Mouse (Mus musculus) left cerebral cortex, adult 11 months (tissue): Measurements from ENCODE around the gene Odf2.
A peak's percentile ranks its signal among the peaks of the same experiment; 100 is the strongest.
"Not testable (repeated sequence)": the region's sequence is repeated elsewhere in the genome, so short reads cannot be mapped to it uniquely, and the experiment has no call there.

Source experiments
- DNase-seq: peaks from one replicate; pipeline ENCODE4 v3.0.0; 2022; ENCODE audit warnings: low spot score

The Odf2 gene

DNA sequence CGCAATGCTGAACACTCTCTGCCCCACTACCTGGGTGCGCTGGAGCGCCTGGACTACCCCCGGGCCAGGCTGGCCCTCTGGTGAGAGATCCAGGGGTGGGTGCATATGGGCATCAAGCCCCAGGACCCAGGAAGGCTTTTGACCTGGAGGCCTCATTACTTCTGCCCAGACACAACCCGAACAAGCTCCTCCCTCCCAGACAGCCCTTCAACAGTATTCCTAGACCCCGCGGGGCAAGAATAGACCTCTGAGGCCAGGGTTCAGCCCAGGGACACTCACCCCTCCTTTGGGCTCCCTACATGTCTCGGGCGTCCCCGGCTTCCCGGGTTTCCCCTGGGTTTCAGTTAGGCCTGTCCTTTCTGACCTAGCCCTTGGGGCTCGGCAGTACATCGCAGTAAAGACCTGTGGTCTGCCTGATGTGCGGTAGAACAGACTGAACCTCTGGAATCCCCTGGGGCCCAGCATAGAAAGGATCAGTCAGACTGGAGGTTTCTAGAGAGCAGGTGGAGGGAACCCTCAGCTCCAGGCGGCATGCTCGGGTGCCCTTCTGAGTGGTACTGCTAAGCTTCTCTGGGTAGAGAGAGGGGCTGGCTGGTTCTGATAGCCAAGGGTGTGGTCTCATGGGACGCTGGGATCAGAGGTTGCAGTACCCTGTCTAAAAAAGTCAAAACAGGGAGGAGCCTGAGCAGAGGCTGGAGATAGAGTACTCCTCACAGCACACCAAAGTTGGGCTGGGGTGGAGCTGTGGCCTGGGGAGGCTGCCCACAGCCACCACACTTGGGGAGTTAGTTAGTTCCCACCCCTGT lies 19.2 kb upstream of the Odf2 start:
- no peak for DNase-seq

DNA sequence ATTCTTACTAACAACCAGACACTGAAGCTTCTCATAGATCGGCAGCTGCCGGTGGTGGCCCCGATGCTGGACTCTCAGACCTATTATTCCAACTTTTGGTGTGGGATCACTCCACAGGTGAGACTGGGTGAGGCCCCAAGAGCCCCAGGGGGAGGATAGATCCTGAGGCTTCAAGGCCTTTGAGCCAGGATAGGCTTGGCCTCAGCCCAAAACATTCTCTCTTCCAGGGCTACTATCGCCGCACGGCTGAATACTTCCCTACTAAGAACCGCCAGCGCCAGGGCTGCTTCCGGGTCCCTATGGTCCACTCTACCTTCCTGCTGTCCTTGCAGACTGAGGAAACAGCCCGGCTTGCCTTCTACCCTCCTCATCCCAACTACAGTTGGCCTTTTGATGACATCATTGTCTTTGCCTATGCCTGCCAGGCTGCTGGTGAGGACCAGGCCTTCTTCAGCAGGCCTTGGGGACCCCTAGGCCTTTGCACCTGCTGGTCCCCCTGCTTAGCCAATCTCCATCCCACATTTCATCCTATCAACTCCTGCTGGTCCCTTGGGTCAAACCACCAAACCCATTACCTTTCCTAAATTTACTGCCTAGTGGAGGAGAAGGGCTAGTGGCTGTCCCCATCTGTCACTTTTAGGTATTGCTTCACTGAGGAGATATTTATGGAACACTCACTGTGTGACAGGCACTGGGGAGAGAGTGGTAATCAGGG lies 16.3 kb upstream of the Odf2 start:
- no peak for DNase-seq

DNA sequence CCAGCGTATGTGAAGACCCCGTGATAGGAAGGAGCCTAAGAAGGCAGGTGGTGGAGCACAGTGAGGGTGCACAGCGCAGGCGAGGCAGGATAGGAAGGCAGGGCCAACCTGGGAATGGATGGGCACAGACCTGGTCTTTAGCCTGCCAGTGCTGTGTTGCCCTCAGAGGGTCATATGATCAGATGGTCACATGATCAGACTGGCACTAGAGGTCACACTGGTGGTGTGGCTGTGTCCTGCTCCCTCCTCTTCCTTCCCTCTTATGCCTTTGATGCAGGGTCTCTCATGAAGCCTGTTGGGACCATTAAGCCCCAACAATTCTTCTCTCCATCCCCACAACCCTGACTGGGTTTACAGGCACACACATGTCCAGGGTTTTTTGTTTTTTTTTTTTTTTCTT lies 15.2 kb upstream of the Odf2 start:
- no peak for DNase-seq

DNA sequence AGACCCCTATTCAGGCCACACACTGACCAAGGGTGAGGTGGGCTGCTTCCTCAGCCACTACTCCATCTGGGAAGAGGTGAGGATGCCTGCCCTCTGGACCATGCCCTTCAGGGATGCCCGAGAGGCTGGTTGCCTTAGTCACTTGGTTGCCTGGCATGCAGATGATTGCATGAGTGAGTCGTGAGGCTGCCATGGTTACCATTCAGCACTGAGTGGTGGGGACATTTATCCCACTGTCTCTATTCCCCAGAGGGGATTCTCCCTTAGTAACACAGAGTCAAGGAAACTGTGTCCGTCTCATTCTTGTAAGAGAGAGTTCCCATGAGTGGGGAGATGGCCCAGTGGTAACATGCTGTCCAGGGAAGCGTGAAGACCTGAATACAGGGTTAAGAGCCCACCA lies 11.0 kb upstream of the Odf2 start:
- no peak for DNase-seq

DNA sequence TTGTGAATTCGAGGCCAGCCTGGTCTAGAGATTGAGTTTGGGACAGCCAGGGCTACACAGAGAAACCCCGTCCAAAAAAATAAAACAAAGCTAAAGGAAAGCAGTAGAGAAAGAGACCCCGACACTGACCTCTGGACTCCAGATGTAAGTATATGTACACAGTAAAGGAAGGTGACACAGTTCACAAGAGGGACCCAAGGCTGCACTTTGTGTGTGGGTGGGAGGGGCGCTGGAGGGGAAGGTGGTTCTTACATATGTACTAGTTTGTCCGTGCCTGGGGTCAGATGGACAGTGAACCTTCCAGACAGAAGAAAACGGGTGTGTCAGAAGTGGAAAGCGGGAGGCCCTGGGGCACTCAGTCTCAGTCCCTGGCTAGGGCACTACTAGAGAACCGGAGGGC lies 9.8 kb upstream of the Odf2 start:
- DNase-seq: no peak

DNA sequence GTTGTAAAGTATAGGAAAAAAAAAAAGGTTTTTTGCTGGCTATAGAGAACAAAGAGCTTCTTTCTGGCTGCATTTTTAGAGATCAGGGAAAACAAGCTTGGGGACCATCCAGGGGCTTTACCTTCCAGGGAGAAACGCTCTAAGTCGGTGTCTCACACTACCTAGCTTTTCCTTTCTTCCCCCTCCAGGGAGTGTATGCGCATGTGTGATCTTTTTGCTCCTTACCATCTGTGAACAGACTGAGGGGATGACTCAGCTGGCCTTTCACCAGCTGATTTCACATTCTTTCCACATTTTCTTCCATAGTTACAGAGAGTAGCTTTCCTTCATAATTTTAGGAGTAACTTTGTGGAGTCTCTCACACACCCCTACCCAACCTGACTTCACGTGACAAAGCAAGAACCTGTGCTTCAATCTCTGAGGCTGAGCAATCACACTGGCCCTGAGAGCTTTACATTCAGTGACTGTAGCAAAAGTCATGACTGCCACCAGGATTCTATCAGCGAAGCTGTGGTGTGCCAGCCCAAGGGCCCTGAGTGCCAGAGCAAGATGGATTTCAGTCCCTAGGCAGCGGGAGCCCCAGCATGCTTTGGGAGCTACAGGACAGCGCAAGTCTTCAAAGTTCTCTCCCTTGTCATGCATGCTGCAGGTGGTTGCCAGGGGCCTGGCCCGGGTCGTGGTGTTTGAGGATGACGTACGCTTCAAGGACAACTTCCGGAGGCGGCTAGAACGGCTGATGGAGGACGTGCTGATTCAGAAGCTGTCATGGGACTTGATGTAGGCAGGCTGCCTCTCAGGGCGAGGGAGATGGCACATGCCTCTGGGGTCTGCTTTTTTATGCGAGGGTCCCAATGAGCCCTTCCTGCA lies 8.8 kb upstream of the Odf2 start:
- DNase-seq: no peak

DNA sequence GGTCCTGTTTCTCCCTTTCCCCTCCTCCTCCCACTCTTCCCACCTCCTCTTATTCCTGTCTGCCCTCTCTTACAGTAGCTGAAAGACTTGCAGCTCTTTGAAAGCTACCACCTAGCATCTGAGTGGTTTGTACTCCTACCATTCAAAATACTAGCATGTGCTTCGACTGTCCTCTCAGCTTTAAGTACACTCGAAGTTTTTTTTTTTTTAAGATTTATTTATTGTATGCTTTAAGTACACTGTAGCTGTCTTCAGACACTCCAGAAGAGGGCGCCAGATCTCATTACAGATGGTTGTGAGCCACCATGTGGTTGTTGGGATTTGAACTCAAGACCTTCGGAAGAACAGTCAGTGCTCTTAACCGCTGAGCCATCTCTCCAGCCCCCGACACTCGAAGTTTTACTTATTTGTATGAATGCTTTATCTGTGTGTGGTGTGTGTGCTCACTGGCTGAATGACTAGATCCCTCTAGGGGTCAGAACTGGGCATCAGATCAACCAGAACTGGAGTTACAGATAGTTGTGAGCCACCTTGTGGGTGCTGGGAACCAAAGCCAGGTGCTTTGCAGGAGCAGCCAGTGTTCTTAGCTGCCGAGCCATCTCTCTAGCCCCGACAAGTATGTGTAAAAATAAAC lies 2.2 kb upstream of the Odf2 start:
- not testable (repeated sequence) for DNase-seq

DNA sequence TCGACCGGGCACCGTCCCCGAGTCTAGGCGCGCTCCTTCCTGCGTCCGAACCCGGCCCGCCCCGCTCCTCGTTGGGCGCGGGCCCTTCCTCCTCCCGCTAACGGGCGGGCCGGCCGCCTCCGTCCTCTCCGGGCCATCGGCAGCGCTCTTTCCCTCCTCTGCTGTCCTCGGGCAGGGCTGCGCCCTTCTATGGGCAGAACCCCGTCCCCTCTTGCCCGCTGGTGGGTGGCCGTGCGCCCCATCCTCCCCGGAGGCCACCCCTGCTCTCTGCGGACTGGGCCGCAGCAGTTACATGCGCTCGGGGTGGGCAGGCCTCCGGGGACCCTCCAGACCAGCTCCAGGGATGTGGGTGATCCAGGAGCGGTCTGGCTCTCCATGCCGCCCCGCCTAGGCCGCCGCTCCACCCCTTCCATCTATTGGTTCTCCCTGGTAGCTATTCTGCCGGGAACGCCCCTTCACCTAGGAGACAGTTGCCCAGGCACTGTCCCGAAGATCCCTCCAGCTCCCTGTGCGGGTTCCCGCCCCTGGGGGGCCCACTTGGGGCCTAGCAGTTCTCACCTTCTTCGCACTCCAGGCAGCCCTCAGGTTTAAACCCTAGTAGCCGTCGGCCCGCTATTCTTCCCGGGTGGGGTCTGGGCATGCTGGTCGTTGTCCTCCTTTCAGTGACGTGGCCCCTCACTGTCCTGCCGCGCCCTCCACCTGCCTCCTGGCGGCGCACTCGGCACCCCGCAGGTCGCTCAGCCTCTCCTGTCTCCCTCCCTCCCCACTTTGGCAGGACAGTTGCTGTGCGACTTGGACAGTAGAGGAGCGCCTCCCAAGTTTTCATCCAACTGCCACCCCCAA lies 1.2 kb downstream of the Odf2 start:
- peak; percentile 68 for DNase-seq

DNA sequence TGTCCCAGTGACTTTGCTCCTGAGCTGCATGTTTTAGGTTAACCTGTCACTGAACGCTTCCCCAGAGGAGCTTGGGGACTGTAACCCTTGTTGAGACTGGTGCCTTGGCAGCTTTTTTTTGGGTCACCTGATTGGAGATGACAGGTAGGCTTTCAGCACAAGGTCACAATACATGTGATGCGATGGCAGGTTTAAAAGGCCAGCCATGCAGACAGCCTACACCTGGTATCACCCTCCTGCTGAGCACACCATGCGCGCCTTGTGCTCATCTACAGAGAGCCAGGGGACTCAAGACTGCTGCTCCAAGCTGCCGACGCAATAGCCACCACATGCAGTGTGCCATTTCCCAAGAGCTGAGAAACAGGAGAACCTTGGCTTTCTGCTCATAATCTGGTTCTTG lies 2.8 kb downstream of the Odf2 start:
- no peak for DNase-seq

DNA sequence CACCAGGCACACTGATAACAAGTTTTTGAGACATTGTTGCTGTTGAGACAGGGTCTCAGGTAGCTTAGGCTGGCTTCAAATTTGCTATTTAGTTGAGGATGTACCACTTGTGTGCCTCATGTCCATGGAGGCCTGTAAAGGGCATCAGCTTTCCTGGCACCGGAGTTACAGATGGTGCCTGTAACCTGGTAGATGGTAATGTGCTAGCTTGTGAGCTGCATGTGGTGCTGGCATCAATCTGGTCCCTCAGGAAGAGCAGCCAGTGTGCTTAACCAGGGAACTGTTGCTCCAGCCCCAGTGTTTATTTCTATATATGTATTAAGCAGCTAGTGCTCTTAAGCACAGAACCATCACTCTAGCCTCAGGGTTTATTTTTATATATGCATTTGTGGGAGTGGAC lies 7.0 kb downstream of the Odf2 start:
- no peak for DNase-seq

DNA sequence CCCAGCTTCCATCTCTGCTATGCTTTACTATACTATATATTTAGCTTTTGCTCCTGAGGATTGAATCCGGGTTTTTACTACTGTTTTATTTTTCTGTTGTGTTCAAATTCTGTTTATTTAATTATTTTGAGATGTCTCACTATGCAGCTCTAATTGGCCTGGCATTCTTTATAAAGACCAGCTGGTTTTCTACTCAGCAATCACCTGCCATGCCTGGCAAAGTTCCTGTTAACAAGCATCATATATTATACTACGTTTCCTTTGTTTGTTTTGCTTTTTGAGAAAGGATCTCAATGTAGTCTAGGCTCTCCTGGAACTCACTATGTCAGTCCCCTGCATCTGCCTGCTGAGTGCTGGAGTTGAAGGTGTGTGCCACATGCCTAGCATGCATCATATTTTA lies 8.3 kb downstream of the Odf2 start:
- DNase-seq: no peak

DNA sequence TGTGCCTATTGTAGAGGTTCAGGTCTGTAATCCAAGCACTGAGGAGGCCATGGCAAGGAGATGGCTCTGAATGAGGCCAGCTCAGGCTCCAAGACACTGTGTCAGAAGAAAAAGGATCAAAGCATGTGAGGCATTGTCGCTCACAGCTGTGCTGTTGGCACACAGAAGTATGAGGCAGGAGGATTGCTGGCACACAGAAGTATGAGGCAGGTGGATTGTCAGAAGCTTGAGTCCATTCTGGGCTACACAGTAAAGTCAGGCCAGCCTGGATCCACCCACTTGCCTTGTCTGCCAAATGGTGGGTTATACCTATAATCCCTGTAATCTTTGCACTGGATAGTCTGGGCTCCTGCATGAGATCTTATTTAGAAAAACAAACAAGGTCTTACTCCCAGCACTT lies 9.1 kb downstream of the Odf2 start:
- no peak for DNase-seq

DNA sequence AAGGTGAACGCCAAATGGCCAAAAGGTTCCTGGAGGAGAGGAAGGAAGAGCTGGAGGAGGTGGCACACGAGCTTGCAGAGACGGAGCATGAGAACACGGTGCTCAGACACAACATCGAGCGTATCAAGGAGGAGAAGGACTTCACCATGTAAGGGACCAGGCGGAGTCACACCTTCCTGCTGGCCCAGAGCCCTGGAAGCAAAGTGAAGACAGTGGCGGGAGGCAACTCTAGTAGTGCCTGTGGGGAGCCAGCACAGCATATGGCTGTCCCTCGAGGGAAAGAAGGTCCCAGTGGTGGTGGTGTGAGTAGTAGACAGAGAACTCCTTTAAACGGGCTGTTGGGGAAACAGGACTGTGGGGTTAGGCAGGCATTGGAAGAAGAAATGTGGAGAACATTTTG lies 13.2 kb downstream of the Odf2 start:
- DNase-seq: no peak

DNA sequence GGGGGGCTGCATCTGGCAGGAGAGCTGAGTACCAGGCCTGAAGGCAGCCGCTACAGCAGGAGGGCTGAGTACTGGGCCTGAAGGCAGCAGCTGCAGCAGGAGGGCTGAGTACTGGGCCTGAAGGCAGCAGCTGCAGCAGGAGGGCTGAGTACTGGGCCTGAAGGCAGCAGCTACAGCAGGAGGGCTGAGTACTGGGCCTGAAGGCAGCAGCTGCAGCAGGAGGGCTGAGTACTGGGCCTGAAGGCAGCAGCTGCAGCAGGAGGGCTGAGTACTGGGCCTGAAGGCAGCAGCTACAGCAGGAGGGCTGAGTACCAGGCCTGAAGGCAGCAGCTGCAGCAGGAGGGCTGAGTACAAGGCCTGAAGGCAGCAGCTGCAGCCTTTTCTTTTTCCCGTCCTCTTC lies 19.1 kb downstream of the Odf2 start:
- DNase-seq: not testable (repeated sequence)

DNA sequence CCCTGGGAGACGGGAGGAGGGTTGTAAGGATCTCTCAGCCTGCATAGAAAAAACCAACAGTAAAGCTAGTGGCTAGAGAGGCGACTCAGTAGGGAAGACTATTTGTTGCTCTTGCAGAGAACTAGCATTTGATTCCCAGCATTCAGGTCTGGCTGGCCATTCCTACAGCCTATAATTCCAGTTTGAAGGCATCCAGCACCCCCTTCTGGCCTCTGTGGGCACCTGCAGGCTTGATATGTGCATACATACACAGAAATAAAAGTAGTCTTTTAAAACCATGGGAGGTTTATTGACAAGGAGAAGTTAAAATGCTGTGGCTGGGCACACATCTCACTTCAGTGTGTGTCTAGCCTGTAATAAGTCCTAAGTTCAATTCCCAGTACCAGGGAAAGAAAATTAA lies 21.0 kb downstream of the Odf2 start:
- DNase-seq: no peak

DNA sequence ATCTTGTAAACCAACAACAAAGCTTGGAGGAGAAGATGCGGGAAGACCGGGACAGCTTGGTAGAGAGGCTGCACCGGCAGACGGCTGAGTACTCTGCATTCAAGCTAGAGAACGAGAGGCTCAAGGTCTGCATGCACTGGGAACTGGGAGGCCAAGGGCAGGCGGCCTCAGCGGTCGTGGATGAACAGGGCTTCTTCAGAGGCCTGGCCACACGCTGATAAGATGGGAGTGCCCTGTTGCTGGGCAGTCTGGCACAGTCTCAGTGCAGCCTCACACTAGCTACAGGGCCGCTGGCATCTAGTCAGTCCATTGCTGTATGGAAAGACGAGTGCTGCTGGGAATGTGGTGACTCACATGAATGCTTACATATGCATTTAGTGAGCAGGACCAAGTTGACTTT lies 28.6 kb downstream of the Odf2 start:
- DNase-seq: no peak

DNA sequence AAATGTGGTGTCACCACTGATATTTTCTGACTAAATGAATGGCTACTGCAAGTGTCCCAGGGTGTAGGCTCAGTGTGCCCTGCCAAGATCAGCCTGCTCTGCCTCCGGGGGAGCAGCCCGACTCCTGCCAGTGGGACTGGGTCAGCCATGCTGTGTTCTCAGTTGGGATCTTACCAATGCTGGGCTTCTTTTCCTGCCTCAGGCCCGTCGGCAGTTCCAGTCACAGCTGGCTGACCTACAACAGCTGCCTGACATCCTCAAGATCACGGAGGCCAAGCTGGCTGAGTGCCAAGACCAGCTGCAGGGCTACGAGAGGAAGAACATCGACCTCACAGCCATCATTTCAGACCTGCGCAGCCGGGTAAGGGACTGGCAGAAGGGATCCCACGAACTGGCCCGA lies 33.0 kb downstream of the Odf2 start:
- no peak for DNase-seq

DNA sequence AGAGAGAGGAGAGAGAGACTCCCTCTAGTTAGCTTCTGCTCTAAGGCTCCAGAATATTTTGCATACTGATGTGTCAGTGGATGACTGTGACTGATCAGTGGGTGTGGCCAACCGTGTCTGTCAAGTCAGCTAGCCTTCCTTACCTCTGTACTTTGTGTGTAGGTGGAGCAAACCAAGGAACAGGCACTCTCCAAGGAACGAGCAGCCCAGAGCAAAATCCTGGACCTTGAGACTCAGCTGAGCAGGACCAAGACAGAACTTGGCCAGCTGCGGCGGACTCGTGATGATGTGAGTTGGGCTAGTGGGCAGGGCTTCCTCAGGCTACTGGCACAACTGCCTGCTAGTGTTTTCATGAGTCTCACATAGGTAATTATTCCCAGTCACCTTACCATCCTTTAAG lies 37.5 kb downstream of the Odf2 start:
- DNase-seq: no peak

DNA sequence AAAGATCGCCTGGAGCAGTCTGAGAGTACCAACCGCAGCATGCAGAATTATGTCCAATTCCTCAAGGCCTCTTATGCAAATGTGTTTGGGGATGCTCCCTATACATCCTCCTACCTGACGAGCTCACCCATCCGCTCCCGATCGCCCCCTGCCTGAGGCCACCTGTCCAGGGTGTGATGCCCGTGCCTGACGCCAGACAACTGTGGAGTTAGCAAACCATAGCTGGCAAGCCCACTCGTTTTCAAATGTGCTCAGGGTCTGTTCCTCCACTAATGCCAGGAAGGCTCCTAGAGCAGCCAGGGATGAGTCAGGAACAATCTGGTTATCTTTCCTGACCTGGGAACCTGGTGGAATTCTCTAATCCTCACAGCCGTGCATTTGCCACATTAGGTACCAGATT lies 41.5 kb downstream of the Odf2 start:
- no peak for DNase-seq

DNA sequence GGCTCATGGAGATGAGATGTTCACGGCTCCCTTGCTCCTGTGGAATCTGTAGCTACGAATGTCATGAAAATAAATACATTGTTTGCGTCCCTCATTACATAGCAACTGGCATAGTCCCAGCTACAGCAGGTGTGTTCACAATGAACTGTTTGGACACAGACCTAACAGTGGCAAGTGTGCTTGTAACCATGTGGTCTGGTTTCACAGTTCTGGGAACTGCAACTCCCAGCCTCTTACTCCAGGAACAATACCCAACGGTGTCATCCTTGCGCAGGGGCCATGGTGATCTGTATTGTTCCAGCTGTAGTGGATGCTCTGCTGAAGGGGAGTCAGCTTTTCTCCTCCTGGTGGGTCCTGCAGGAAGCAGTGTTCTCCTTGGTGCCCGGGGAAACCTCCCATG lies 42.2 kb downstream of the Odf2 start:
- no peak for DNase-seq

DNA sequence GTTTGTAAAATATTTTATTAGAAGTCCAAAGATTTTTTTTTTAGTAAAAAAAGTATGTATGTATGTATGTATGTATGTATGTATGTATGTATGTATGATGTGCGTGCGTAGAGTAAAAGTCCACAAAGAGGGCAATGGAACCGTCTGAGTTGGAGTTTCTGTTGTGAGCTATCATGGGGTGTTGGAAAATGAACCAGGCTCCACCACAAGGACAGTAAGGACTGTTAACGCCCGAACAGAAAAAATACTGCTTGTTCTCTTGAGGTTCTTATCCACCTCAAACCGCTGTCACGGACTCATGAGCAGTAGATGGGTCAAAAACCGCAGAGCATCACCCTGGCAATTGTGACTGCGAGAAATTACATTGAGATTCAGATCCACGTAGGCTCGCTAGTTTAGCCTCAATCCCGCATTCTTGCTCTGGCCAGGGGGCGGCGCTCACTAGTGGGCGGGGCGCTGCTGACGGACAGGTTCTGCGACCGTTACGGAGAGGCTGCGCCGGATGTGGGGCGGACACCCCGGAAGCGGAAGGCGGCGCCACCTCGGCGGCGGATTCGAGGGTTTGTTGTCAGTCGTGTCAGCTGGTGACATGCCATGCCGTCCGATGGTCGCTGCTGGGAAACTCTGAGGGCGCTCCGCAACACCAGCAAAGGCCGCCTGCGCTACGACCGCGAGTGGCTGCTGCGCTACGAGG lies 46.0 kb downstream of the Odf2 start, which contains the start of gene Gle1:
Gene Gle1 (plus strand): TSS at position 521 of the 694 bp plus-strand sequence.
- peak; percentile 92 for DNase-seq
